Mouse (Mus musculus) embryo, embryonic 11.5 days (tissue): ENCODE data around the gene Rangrf.
"Not testable (repeated sequence)": the region's sequence is repeated elsewhere in the genome, so short reads cannot be mapped to it uniquely, and the experiment has no call there.

ENCODE experiments used
- DNase-seq: peaks from one replicate; pipeline ENCODE4 v3.0.0-alpha.2; 2012; ENCODE audit warnings: low read depth, low spot score

Rangrf gene

DNA sequence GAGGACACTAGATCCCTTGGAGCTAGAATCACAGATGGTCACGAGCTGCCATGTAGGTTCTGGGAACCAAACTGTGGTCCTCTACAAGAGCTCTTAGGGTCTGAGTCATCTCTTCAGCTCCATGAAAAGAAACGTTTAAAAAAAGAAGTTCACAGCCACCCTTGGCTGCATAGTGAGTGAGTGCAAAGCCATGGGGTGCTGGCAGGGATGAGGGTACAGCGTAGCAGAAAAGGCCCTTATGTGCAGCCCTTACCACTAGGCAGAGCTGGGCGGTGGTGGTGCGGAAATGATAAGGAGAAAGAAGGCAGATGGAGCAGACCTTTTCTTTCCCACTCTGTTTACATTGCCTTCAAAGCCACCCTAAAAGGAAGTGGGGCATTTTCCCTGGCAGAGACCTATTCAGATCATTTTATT, 4.3 kb upstream of the Rangrf start:
- no peak for DNase-seq

DNA sequence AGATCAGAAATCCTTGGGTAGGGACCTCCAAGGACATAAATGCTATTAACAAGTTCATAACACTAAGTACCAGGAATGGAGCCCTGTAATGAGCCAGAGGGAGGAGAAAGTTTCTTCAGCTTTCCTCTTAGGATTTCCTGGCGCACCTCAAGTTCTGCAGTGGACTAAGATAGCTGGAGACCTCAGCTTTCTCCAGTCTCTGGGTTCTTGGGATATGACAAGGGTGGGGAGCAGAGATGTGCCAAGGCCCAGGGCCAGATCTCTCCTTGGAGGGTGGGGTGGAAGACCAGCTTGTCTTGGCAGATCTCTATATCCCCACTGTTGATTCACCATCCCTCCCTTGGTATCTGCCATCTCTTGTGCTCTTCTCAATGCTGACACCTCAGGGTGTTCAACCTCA, 616 bp upstream of the Rangrf start:
- DNase-seq, result no peak

DNA sequence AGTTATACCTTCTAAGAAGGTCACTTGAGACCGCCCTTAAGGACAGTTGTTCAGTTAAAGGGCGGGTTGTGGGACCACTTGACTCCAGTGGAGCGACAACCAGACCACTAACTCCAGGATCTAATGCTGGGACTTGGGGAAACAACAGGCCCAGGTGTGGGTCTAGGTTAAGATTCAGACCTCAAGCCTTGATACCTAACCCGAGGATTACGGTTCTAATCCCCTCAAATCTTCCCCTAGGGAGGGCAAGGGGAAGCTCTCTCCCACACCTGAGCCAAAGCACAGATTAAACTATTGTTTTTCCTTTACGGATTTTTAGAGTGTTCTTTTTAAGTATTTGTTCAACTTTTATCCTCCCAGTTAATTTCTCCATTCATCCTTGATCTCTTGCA, 930 bp downstream of the Rangrf start:
- DNase-seq, result no peak

DNA sequence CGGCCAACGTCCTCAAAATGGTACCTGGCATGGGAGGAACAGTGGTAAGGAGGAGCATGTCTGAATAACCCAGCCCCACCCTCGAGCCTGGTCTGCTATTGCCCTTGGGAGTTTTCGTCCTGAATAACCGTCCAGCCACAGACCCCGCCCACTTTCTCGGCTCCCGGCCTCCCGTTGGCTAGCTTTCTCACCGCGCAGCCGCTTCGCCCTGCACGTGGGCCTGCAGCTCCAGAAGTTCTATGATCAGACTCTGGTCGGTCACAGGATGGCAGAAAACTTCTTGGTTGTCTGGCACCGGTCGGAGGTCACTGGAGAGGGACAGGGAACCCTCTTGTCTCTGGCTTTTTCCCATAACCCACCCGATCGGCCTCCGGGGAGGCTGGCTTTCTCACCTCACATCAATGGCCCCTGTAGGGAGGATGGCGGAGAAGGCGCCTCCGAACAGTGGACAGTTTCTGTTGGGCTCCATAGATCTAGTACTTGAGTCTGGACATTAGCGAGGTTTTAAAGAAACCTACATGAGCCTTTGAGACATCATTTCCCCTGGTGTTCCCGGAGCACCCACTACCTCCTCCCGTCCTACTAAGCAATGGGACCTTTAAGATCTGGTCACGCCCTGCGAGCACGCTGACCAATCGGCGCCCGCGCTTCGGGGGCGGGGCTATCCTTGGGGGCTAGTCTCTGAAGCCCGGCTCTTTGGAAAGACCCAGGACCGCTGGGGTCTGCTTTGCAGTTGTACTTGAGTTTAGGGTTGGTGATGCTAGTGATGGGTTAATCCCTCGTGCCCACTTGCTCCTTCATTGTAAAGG, 1.5 kb downstream of the Rangrf start:
- peak; percentile 77 for DNase-seq

DNA sequence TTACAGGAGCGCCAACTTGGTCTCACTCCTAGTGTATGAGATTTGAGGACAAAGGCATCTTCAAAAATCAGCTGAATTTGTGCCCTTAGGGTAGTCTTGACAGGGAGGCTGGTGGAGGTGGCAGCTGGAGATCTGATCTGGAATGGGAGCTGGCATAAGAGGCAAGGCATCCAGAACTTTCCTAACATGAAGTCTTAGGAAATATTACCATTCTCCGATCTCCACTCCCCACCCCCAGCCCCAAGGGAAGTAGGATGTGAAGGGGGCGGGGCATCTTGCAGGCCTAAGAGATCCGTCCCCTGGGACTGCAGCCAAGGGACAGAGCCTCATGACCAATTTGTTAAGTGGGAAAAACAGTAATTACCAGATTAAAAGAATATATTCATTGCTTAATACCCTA, 4.8 kb downstream of the Rangrf start:
- DNase-seq, result no peak

DNA sequence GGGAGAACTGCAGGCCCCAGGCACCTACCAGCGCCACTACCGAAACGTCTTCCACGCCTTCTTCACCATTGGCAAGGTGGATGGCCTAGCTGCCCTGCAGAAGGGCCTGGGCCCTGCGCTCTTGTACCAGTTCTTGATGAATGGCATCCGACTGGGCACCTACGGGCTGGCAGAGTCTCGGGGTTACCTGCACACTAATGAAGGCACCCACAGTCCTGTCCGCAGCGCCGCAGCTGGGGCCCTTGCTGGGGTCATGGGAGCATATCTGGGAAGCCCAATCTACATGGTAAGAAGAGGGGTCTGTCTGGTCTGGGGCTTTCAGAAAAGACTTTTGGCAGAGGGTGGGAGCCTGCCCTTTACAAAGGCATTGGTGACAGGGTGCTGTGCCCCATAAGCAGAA, 6.2 kb downstream of the Rangrf start:
- no peak for DNase-seq

DNA sequence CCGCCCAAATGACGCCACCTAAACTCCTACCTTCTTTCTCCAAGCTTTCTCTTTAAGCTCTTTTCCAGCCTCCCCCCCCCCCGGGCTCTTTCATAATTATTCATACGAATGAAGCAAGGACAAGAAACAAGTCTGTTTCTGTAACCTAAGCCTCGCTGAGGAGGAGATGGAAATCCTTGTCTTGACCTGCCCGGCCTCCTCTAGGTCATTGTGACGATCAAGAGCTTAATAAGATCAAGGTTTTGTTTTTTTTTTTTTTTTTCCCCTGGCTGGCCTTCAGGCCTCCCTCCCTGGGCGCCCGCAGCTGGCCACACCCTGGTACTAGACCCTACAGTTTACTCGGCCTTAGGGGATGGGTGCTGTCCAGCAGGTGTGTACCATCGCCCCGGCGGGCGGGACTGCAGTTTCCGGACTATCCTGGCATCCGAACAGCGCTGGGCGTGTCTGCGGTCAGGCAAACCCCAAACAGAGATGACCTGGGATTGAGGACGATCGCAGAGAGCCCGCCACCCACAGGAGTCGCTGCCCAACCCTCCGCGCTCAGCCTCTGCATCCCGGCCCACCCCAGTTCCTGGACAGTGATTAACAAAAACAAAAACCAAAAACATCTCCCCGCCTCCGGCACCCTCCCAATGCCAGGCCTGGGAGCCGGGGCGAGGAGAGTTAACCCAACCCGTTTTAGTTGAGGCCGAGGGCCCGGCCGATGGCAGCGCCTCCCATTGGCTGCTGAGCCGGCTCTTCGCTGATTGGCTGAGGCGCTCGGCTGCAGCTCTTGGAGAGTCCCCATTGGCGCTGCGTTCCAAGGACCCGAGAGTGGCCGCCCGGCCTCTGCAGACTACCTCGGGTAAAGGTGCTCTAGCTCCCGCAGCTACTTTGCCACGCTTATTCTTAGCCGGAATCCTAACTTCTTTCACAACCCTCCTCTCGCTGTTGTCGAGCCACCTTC, 7.4 kb downstream of the Rangrf start, which contains the start of gene Slc25a35:
Gene Slc25a35 (plus strand): TSS at position 795 of the 946 bp plus-strand sequence.
- DNase-seq, result peak; percentile 78

DNA sequence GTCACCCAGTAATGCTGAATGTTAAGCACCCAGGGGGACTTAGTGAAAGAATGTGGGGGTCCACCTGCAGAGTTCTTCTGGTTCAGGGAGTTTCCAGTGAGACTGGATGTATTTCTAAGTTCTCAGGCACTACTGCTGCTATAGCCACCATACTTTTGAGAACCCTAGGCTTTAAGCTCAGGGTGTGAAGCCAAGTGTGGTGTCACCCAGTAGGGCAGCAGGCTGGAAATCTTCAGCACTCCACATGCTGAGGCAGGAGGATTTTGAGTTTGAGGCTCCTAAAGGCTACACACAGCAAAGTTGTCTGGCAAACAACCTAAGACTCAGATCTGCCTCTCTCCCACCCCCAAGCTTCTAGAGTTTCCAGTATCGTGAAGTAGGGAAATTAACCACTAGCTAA, 8.4 kb downstream of the Rangrf start:
- DNase-seq, result no peak

DNA sequence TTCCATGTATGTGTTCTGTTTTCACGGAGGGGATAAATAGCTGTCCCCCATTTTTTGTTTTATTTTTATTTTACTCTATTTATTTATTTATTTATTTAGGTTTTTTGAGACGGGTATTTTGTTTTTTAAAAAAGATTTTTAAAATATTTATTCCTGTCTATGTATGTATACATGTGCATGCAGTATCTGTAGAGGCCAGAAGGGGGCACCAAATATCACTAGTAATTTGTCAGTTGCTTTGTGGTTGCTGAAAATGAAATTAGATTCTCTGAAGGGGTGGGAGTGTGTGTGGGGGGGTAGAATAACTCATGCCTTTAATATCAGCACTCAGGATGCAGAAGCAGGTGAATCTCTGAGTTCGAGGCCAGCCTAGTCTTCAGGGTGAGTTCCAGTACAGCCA, 9.1 kb downstream of the Rangrf start:
- DNase-seq, result peak; percentile 34

DNA sequence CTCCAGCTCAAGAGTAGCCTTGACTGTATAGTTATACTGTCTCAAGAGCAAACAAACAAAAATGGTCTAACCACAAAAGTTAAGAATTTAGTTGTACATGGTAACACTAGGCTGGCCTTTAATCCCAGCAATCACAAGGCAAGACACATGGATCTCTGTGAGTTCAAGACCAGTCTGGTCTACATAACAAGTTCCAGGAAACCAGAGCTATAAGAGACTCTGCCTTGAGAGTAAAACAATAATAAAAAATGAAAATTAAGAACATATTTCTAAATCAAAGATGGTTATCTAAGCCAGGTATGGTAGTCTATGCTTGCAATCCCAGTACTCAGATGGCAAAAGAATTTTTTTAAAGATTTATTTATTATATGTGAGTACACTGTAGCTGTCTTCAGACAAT, 9.9 kb downstream of the Rangrf start:
- no peak for DNase-seq

DNA sequence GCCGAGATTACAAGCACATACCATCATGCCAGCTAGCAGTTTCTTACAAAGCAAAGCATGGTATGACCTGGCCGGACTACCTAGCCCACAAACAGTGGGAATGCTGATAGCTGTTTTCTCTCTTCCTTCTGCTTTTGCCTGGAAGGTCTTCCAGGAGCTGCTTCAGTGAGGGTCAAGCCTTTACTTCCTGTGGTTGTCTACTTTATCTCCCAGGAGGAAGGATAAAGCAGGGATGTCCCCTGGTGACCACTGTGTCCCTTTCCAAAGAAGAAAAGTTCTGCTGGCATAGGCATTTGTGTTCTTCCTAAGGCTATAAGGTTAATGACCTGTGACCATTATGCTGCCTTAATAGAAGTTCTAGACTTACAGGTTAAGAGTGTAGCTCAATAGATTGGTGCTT, 11.6 kb downstream of the Rangrf start:
- DNase-seq, result no peak

DNA sequence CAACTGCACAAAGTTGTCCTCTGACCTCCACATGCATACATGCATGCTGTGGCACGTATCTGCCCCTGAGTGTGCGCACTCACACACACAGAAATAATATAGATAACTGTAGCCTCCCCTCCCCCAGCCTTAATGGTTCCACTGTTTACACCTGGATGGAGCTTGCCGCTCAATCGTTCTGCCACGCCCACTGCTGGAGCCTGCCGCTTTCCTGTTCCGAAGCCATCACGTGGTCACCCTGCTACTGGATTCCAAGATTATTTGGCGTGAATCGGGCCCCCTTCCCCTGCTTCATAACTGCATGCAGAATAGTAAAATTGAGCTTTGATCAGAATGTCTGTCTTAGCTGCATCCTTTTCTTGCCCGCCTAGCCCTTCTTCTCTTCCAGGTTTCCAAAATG, 12.8 kb downstream of the Rangrf start:
- not testable (repeated sequence) for DNase-seq

DNA sequence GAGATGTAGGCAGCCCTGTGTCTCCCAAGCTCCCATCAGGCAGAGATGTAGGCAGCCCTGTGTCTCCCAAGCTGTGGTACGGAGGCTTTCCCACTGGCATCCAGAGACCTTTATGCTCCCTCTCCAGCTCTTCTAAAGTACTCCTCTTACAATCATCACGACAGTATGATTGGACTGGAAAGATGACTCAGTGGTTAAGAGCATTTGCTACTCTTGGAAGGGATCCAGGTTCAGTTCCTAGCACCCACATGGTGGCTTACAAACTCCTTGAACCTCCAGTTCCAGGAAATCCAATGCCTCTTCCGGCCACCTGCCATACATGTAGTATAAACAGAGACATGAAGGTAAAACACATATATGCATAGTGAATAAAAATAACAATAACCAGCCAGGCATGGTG, 13.4 kb downstream of the Rangrf start:
- no peak for DNase-seq

DNA sequence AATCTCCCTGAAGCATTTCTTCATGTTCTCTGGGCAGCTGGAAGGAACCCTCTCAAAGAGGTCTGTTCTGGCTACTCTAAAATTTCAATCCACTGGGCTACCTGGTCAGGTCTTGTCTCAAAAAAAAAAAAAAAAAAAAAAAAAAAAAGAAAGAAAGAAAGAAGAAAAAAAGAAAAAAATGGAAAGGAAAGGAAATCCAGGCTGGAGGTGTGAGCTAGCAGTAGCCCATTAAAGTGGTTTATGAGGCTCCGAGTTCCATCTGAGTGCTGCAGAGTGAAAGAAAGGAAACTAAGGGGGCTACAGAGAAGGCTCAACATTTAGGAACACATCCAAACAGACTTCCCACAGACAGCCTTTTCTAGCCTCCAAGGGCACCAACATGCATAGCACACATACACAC, 17.0 kb downstream of the Rangrf start:
- no peak for DNase-seq

DNA sequence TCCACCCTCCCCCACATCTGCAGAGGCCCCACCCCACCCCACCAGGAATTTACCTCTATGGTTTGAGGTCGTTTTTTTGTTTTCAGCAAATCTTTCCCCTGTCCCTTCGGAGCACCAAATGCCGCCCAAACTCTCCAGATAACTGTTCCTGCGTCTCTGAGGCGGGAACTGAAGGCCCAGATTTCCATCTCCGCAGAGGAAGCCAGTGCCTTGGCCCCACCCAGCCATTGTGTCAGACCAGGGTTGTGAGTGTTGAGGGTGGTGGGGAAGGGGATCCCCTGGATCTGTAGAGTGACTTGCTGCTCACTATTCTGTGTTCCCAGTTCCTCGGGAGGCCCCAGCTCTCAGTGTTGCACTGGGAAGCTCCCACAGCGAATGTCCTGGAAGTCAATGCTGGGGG, 17.7 kb downstream of the Rangrf start, which contains the start of gene Arhgef15:
Gene Arhgef15 (minus strand): TSS at position 173 of the 400 bp plus-strand sequence.
- DNase-seq, result no peak

DNA sequence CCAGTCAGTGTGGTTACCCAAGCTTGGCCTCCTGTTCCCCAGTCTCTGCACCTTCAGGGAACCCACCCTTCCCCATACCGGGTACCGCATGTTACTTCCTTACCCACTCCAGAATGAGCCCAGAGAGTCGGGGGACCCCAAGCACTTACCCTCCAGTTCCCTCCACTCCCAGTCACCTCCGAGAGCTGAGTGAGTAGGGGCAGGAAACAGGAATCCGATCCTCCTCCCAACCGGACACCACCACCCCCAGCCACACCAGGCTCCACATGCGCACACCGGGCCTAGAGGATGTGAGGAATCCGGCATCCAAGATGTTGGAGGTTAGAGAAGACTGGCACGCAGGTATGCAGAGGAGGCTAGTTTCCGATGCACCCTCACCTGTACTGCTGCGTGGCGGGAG, 18.3 kb downstream of the Rangrf start:
- DNase-seq, result no peak

DNA sequence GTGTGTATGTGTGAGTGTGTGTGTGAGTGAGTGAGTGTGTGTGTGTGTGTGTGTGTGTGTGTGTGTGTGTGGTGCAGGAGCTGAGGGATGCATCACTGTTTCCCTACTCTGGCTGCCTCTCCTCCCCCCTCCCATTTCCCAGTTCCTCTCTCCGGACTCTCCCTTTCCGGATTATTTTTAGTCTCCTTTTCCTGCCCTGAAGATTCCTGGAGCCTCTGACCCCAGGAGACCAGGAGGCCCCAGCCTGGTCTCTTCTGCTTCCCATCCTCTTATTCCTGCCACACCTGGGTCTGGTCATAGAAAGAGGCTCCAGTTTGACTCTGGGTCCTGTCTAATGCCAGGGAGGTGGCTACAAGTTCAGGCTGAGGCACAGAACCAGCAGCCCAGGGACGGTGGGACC, 18.9 kb downstream of the Rangrf start:
- DNase-seq, result no peak

DNA sequence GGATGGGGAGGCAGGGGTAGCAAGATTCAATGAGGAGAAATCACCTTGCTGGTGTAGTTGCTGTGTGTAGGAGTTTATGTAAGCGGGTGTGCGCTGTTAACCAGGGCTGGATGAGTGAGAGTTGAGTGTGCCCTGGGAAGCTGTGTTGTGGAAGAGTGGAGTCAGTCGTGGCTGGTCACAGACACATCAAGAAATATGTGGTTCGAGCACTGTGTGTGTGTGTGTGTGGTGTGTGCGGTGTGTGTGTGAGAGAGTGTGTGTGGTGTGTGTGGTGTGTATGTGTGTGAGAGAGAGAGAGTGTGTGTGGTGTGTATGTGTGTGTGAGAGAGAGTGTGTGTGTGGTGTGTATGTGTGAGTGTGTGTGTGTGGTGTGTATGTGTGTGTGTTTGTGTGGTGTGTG, 19.5 kb downstream of the Rangrf start:
- DNase-seq, result no peak

DNA sequence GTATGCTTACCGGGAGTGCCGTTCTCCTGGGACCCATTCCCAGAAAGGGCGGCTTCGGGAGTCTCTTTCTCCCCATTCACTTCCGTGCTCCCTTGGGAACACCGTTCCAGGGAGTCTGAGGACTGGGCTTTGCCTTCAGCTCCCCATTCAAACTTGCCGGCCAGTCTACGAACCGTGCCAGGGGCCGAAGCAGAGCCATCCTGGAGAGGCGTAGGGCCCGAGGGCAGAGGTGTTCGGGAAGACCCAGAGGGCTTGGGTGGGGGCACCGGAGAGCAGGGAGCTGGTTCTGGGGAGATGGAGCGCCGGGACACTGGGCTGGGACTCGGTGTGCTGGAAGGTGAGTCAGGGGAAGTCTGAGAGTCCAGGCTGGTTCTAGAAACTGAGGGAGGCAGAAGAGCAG, 20.6 kb downstream of the Rangrf start:
- no peak for DNase-seq

DNA sequence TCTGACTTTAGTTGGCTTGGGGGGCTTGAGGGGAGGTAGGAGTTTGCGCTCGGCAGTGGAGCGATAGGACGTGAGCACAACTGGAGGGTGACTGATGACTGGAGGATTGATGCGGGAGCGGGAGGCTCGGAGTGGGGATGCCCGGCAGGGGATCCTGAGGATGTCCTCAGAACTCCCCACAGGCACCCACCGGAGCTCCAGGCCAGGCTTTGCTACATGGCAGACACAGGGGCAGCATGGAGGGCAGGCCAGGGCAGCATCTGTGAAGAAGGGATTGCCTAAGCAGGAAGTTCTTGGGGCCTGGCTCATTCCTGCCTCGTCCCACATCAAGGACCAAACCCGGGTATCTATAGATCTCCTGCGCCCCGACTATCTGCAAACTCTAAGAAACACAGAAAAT, 21.1 kb downstream of the Rangrf start:
- no peak for DNase-seq

DNA sequence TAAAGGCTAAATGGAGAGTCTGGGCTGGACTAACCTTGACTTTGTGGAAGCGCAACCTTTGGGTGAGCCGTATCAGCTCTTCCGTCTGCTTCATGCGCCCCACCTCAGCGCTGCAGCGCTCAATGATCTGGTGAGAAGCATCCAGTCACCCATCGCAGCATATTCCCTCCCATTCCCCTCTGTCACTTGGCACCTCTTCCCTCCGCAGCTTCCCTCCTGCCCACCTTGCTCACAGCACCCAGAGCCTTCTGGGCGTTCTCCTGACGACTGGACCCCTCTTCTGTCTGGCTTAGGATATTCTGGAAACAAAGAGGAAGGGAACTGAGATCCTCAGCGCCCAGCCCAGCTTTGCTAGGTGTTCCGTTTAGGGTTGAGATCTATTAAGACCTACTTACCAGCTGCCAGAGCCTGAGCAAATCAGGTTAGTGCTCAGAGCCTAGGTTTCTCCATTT, 27.4 kb downstream of the Rangrf start:
- DNase-seq, result no peak

DNA sequence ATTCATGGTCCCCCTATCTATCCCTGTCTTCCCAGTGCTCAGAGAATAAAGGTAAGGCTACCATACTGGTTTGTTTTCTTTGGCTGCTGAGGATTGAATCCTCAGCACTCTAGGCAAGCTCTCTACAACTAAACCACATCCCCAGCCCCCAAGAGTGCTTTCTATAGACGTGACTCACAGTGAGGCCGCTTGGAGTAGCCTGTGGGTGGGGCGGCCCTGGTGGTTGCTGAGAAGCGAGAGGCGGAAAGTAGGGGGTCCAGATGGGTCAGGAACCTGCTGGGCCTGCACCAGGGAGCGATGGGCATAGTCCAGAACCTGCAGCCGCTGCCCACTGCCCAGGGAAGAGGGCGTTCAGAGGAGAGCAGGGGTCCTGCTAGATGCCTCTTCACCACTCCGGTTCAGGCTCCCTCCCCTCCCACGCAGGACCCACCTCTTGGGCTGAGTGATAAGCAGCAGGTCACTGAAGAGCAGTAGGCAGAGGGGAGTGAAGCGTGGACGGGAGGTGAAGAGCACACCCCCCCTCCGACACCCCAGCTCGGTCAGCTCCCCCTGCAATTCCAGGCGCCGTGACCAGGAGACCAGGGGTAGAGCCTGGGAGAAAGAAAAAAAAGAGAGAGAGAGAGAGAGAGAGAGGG, 28.1 kb downstream of the Rangrf start:
- no peak for DNase-seq
